Mouse (Mus musculus) embryonic facial prominence, embryonic 11.5 days (tissue): ENCODE data around the gene Mfsd2b. TPM values are rescaled to one million over a fixed set of nuclear protein-coding genes. Genes with fewer than 3 reads are reported as not detected.

Experiments used
- ATAC-seq: fragments of 200-750 bp; cut with Nextera tagmentation; replicated peaks from 2 replicates; pipeline ENCODE4 v1.8.0; 2017; ENCODE audit warnings: low read depth; ENCODE audit not compliant: insufficient number of reproducible peaks, low FRiP score, low TSS enrichment
- DNase-seq: peaks from one replicate; pipeline ENCODE4 v3.0.0-alpha.2; 2015; ENCODE audit warnings: low spot score
- H3K27ac ChIP-seq: fragments of 300-500 bp; sonication (generic); replicated peaks from 2 replicates; pipeline ENCODE4 v1.5.1; 2014; ENCODE audit warnings: mild to moderate bottlenecking, low read depth, low read length, control low read depth
- H3K27me3 ChIP-seq: fragments of 300-500 bp; sonication (generic); 2 replicates; pipeline ENCODE4 v1.6.1; 2014; ENCODE audit warnings: mild to moderate bottlenecking, low read length, moderate library complexity, mixed read lengths; ENCODE audit not compliant: control insufficient read depth, insufficient read depth
- H3K36me3 ChIP-seq: fragments of 300-500 bp; sonication (generic); replicated peaks from 2 replicates; pipeline ENCODE4 v1.6.1; 2014; ENCODE audit warnings: low read depth, mild to moderate bottlenecking, low read length, moderate library complexity, mixed read lengths; ENCODE audit not compliant: control insufficient read depth, insufficient read depth
- H3K4me1 ChIP-seq: fragments of 300-500 bp; sonication (generic); 2 replicates; pipeline ENCODE4 v1.6.1; 2014; ENCODE audit warnings: low read length, mixed read lengths; ENCODE audit not compliant: control insufficient read depth, insufficient read depth
- H3K4me2 ChIP-seq: fragments of 300-500 bp; sonication (generic); 2 replicates; pipeline ENCODE4 v1.6.1; 2014; ENCODE audit warnings: low read depth, mild to moderate bottlenecking, control low read depth, low read length, moderate library complexity
- H3K4me3 ChIP-seq: fragments of 300-500 bp; sonication (generic); 2 replicates; pipeline ENCODE4 v1.5.1; 2014; ENCODE audit warnings: low read depth, low read length, control low read depth
- H3K9ac ChIP-seq: fragments of 300-500 bp; sonication (generic); replicated peaks from 2 replicates; pipeline ENCODE4 v1.6.1; 2014; ENCODE audit warnings: mild to moderate bottlenecking, control low read depth, low read length
- H3K9me3 ChIP-seq: fragments of 300-500 bp; sonication (generic); replicated peaks from 2 replicates; pipeline ENCODE4 v1.6.1; 2016; ENCODE audit warnings: mild to moderate bottlenecking, low read length, inconsistent platforms, mixed read lengths; ENCODE audit not compliant: control insufficient read depth
- whole genome bisulfite sequencing: fragments of 180-500 bp; shearing (Covaris S2); extraction: QIAGEN DNeasy Blood & Tissue Kit; methylation state at CpG from one replicate; pipeline ENCODE4 v1.1.7; 2014; 5-methylcytosine and 5-hydroxymethylcytosine counted together
- polyA plus RNA-seq: library from polyadenylated mRNA; unstranded; fragments of >200 nt; fragmentation: Nextera tagmentation; extraction: Ambion mirVana; gene quantifications from 2 replicates; pipeline ENCODE4 v1.2.1, GENCODE M21; 2014

Gene Mfsd2b
- polyA plus RNA-seq, 1 experiment from 2014 or later = 4.2 TPM

DNA sequence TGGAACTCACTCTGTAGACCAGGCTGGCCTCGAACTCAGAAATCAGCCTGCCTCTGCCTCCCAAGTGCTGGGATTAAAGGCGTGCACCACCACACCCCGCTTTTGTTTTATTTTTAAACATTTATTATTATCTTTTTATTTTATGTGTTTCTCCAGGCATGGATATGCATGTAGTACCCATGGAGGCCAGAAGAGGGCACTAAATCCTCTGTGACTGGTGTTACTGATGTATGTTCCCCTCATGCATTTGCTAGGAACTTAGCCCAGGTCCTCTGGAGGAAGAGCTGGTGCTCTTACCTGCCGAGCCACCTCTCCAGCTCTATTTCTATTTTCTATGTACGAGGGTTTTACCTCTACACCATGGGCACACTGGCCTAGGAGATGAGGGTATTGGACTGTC is 18.0 kb downstream of the Mfsd2b start:
- 92% methylated on average over 5 of the region's 5 CpGs for WGBS
- Histone ChIP-seq H3K4me2 (no peak overlapping the region), H3K27me3 (no peaks in the 10 kb centered on the region), H3K4me3 (no peak overlapping the region), H3K4me1 (no peaks in the 10 kb centered on the region), H3K27ac (no peak overlapping the region), H3K36me3 (peaks cover 8% of the 10 kb centered on the region), H3K9me3 (no peaks in the 10 kb centered on the region), H3K9ac (no peak overlapping the region)
- DNase-seq (no peak), ATAC-seq (no peak)

DNA sequence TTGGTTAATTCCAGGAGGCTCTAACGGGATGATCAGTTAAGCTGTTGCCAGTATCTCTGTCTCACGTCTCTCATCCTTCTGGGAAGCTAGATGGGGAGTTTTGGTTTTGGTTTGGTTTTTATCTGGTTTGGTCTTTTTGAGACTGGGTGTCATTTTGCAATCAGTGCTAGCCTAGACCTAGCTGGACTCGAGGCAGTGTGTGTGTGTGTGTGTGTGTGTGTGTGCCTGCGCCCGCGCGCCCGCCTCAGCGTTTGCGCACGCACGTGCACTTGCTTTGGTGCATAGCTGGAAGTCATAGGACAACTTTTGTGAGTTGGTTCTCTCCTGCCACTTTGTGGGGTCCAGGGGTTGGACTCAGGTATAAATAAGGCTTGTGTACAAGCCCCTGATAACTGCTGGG is 30.4 kb downstream of the Mfsd2b start:
- 0% methylated on average over 12 of the region's 12 CpGs for WGBS
- H3K4me3 ChIP-seq = peak overlapping the region; percentile 58
- H3K9me3 ChIP-seq = no peaks in the 10 kb centered on the region
- H3K27ac ChIP-seq = no peak overlapping the region
- no peaks in the 10 kb centered on the region; the same call in 1 of the 2 replicates for H3K27me3 ChIP-seq
- H3K4me2 ChIP-seq = peak overlapping the region; percentile 62
- DNase-seq = peak; percentile 64
- peak; percentile 29; the same call in 1 of the 2 replicates for ATAC-seq
- no peaks in the 10 kb centered on the region for H3K36me3 ChIP-seq
- H3K4me1 ChIP-seq = no peaks in the 10 kb centered on the region
- H3K9ac ChIP-seq = peak overlapping the region; percentile 74

DNA sequence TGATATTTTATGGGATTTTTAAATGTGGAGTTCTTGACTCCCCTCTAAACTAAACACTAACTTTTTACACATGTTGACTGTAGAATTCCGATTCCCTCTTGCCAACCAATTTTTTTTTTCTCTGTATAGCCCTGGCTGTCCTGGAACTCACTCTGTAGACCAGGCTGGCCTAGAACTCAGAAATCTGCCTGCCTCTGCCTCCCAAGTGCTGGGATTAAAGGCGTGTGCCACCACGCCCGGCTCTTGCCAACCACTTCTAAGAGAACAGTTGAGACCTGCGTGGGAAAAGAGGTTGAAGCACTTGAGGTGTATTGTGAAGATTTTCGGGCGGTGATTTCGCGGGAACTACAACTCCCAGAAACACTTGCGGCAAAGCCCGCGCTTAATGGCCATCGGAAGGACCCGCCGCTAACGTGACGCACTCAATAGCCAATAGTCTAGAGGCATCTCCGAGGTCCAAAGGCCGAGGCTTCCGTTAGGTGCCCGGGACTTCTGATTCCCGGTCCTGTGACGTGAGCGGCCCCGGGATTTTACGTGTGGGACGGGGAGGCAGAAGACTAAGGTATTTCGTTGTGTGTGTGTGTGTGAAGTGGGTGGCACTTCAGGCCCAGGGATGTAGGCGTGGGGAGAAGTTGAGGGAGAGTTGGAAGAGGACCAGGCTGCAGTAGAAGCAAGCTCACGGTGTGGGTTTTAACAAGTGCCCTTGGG is 31.1 kb downstream of the Mfsd2b start, which contains the start of gene Wdcp:
TSS of gene Wdcp (plus strand) at position 414 of the 708 bp plus-strand sequence.
- Histone ChIP-seq H3K36me3 (no peaks in the 10 kb centered on the region), H3K4me2 (peak within 1 kb of the TSS; percentile 62), H3K9ac (peak within 1 kb of the TSS; percentile 74), H3K27ac (no peak within 1 kb of the TSS), H3K9me3 (no peaks in the 10 kb centered on the region), H3K4me3 (peak within 1 kb of the TSS; percentile 58), H3K27me3 (no peaks in the 10 kb centered on the region; the same call in 1 of the 2 replicates), H3K4me1 (no peaks in the 10 kb centered on the region)
- ATAC-seq = peak; percentile 89
- DNase-seq = peak; percentile 96
- WGBS = under 1% methylated on average over 30 of the region's 30 CpGs

- no peak for ATAC-seq
- no peak overlapping the region for H3K9ac ChIP-seq
- H3K4me1 ChIP-seq = no peaks in the 10 kb centered on the region
- WGBS = 85% methylated on average over 8 of the region's 8 CpGs
- no peak for DNase-seq
- H3K4me3 ChIP-seq = no peak overlapping the region
- H3K27ac ChIP-seq = no peak overlapping the region
- no peaks in the 10 kb centered on the region; the same call in 1 of the 2 replicates for H3K27me3 ChIP-seq
- no peaks in the 10 kb centered on the region for H3K36me3 ChIP-seq
- H3K9me3 ChIP-seq = no peaks in the 10 kb centered on the region
- H3K4me2 ChIP-seq = no peak overlapping the region
These were observed 31.7 kb downstream of the Mfsd2b start for GRCm38 (mm10) chr12:4842456-4842855.

GRCm38 (mm10) chr12:4841392-4841887 is 32.7 kb downstream of the Mfsd2b start, which contains the start of gene Fkbp1b:
Gene Fkbp1b (minus strand): TSS chr12:4841591.
- peak within 1 kb of the TSS; percentile 90 for H3K4me2 ChIP-seq
- H3K36me3 ChIP-seq = no peaks in the 10 kb centered on the region
- ATAC-seq = peak; percentile 78
- under 1% methylated on average over 31 of the region's 37 CpGs for whole genome bisulfite sequencing
- no peaks in the 10 kb centered on the region; the same call in 1 of the 2 replicates for H3K27me3 ChIP-seq
- H3K27ac ChIP-seq = no peak within 1 kb of the TSS
- H3K9me3 ChIP-seq = no peaks in the 10 kb centered on the region
- peak within 1 kb of the TSS; percentile 71 for H3K9ac ChIP-seq
- peak; percentile 75 for DNase-seq
- no peaks in the 10 kb centered on the region for H3K4me1 ChIP-seq
- H3K4me3 ChIP-seq = peak within 1 kb of the TSS; percentile 74

DNA sequence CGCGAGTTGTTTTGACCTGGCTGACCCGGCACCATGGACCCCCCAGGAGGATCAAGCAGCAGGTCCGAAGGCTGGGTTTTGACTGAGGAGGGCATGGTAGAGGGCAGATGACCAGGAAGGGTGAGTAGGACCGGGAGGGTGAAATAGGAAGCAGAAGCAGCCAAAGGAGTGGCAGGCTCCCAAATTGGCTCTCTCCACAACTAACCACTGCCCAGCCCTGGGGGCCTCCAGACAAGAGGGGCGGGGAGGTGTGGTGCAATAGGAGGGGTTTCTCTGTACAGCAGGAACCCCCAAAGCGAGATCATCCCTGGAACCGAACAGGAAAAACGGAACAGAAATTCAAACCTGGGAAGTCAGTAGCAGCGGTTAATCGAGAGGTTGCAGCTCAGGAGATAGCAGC is 33.4 kb downstream of the Mfsd2b start:
- H3K4me3 ChIP-seq = peak overlapping the region; percentile 74
- H3K27me3 ChIP-seq = no peaks in the 10 kb centered on the region; the same call in 1 of the 2 replicates
- H3K36me3 ChIP-seq = no peaks in the 10 kb centered on the region
- H3K4me1 ChIP-seq = no peaks in the 10 kb centered on the region
- WGBS = under 1% methylated on average over 11 of the region's 11 CpGs
- peak overlapping the region; percentile 71 for H3K9ac ChIP-seq
- peak overlapping the region; percentile 90 for H3K4me2 ChIP-seq
- H3K9me3 ChIP-seq = no peaks in the 10 kb centered on the region
- peak; percentile 7; the same call in 1 of the 2 replicates for ATAC-seq
- no peak overlapping the region for H3K27ac ChIP-seq
- DNase-seq = no peak

DNA sequence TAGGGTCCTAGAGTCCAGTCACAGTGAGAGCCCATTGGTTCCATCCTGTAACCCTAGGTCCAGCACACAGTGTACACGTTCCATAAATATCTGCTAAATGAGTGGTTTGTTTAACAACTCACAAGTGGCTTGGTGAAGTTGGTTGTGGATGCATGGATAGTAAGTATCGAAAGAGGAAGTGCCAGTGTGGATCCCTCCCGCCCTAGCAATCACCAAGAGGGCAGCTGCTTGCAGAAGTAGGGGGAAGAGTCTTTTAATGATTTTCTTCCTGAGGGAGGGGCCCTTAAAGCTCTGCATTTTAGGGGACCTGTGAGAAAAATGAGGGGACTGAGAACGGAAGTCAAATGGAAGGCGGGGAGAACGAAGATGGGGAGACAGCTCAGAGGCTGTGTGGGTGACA is 34.1 kb downstream of the Mfsd2b start:
- DNase-seq (no peak), ATAC-seq (no peak)
- Histone ChIP-seq H3K4me1 (no peaks in the 10 kb centered on the region), H3K36me3 (no peaks in the 10 kb centered on the region), H3K9ac (no peak overlapping the region), H3K9me3 (no peaks in the 10 kb centered on the region), H3K4me2 (no peak overlapping the region), H3K27me3 (no peaks in the 10 kb centered on the region; the same call in 1 of the 2 replicates), H3K4me3 (no peak overlapping the region), H3K27ac (no peak overlapping the region)
- WGBS = 64% methylated on average over 6 of the region's 6 CpGs

DNA sequence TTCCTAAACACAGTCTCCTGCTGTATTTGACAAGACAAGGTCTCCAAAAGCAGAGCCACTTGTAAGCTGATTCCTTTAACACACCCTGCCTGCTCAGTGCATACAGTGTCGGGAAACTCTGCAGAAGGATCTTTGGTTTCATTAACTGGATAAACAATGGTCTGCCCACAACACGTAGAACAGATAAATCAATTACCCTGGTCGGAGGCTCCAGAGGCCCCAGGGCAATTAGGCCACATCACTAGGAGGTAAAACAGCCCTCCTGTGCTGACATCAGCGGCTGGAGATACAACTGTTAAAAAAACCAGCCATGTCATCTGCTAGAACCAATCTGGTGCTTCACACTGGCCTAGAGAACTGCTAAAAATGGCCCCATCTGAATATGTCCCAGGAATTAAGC is 37.2 kb downstream of the Mfsd2b start:
- WGBS = 36% methylated on average over 4 of the region's 4 CpGs
- Histone ChIP-seq H3K4me1 (no peaks in the 10 kb centered on the region), H3K27me3 (no peaks in the 10 kb centered on the region; the same call in 1 of the 2 replicates), H3K9me3 (no peaks in the 10 kb centered on the region), H3K27ac (no peak overlapping the region), H3K4me2 (no peak overlapping the region), H3K4me3 (no peak overlapping the region), H3K36me3 (no peaks in the 10 kb centered on the region; the same call in 1 of the 2 replicates), H3K9ac (no peak overlapping the region)
- no peak for ATAC-seq
- DNase-seq = no peak
